Mouse (Mus musculus): ENCODE measurements around the gene Lamb2.

- TF ChIP-seq CTCF (IDR thresholded peaks at IDR 0.05; ENCODE audit: borderline replicate concordance, extremely low read depth, insufficient read depth, insufficient read length) (no peak), POLR2A (IDR thresholded peaks at IDR 0.05; ENCODE audit: borderline replicate concordance, extremely low read depth, insufficient read depth, insufficient read length, poor library complexity, severe bottlenecking) (no peak)
Observed at GRCm38 (mm10) chr9:108439176-108439575, 40.4 kb upstream of the Lamb2 start.
